In the genomic region with DNA sequence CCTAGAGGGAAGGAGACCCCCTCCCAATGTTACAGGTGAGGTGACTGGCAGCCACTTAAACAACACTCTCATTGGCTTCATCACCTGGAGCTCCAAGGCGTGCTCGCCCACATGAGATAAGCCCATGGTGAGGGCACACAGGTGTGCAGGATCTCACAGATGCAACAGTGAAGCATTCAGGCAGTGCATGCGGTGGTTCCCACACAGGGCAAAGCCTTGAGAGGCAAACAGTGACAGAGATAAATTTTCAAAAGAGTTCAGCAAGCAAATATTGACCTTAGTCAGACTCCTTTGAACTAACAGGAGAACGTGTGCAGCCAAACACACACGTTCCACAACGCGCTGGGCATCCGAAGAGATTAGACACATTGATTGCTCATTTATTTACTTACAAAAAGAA, we compare ENCODE assay signal across 30 mouse cellular contexts. TPM values are rescaled to one million over a fixed set of nuclear protein-coding genes. Genes with fewer than 3 reads are reported as not detected.
A peak's percentile ranks its signal among the peaks of the same experiment; 100 is the strongest.
DNase-seq lines count a peak whose midpoint lies in the region; ATAC-seq and TF ChIP-seq lines count a peak whose summit lies in the region.
"Had no signal": no experiment of that assay in that cellular context is flagged by ENCODE, and none has a peak within 500 bp of the region (broad histone marks: within the 10 kb centered on the region; RNA-seq: fewer than 3 reads in every experiment).

No protein-coding gene starts in this region.

- H3K27me3 ChIP-seq in liver, adult 2 months (ENCODE audit: control insufficient read depth, insufficient read depth, low read length), result no peaks in the 10 kb centered on the region; the same call in 1 of the 2 replicates
- H3K27me3 ChIP-seq in lung, embryonic 14.5 days (ENCODE audit: insufficient read depth, low read length), result no peaks in the 10 kb centered on the region
- H3K27me3 ChIP-seq in stomach, embryonic 14.5 days (ENCODE audit: control insufficient read depth, insufficient read depth, low read length), result no peaks in the 10 kb centered on the region
- H3K27me3 ChIP-seq in stomach, postnatal 0 days (ENCODE audit: control insufficient read depth, insufficient read depth, low read length), result no peaks in the 10 kb centered on the region
- peaks cover 14% of the 10 kb centered on the region; the same call in 1 of the 2 replicates for H3K27me3 ChIP-seq in heart, embryonic 10.5 days (ENCODE audit: insufficient read depth, poor library complexity, severe bottlenecking)
- no peaks in the 10 kb centered on the region for H3K27me3 ChIP-seq in neural tube, embryonic 15.5 days (replicated peaks)
- H3K27me3 ChIP-seq: hindbrain, embryonic 12.5 days; hindbrain, embryonic 15.5 days had no signal

- H3K4me2 ChIP-seq in lung, embryonic 14.5 days, result no peak overlapping the region
- no peak overlapping the region for H3K4me2 ChIP-seq in stomach, embryonic 14.5 days (replicated peaks; ENCODE audit: low read depth, low read length)
- no peak overlapping the region for H3K4me2 ChIP-seq in stomach, postnatal 0 days (replicated peaks; ENCODE audit: low read depth)
- no peak overlapping the region for H3K4me2 ChIP-seq in neural tube, embryonic 15.5 days
- H3K4me2 ChIP-seq: heart, embryonic 11.5 days; hindbrain, embryonic 12.5 days; hindbrain, embryonic 15.5 days had no signal

- peak; percentile 9 for DNase-seq in liver, adult 2 months (ENCODE audit: extremely low read depth, low read depth, low spot score)
- no peak for DNase-seq in liver
- DNase-seq in lung, embryonic 14.5 days, result no peak
- no peak for DNase-seq in lung, postnatal 4 days
- peak; percentile 30 for DNase-seq in stomach, postnatal 0 days (ENCODE audit: low spot score)
- no peak for DNase-seq in heart, embryonic 10.5 days (ENCODE audit: low spot score)
- DNase-seq: adrenal gland, adult 2 months; adrenal gland, postnatal 14 days; cerebellum, adult 11 months; cerebellum, adult 2 months; cerebellum, adult 9-11 months; cerebellum, postnatal 25 days; forebrain, postnatal 0 days; gastrocnemius, adult 2 months; gastrocnemius, postnatal 14 days; heart, adult 18-20 months had no signal

- no peak for TF ChIP-seq EP300 in stomach, postnatal 0 days (optimal IDR thresholded peaks at IDR 0.05)

- H3K4me1 ChIP-seq in liver, adult 2 months (ENCODE audit: control insufficient read depth, insufficient read depth, low read length), result no peaks in the 10 kb centered on the region; the same call in 1 of the 2 replicates
- no peaks in the 10 kb centered on the region for H3K4me1 ChIP-seq in lung, embryonic 14.5 days (ENCODE audit: insufficient read depth)
- no peaks in the 10 kb centered on the region for H3K4me1 ChIP-seq in stomach, embryonic 14.5 days (ENCODE audit: control insufficient read depth, insufficient read depth, low read length)
- no peaks in the 10 kb centered on the region for H3K4me1 ChIP-seq in stomach, postnatal 0 days (replicated peaks; ENCODE audit: control insufficient read depth, insufficient read depth)
- peaks cover 6% of the 10 kb centered on the region for H3K4me1 ChIP-seq in heart, embryonic 10.5 days
- H3K4me1 ChIP-seq in neural tube, embryonic 15.5 days, result 0 out of 2 replicates have a peak, but pooled peaks cover 4% of the 10 kb centered on the region
- H3K4me1 ChIP-seq: hindbrain, embryonic 12.5 days had no signal

- no peaks in the 10 kb centered on the region for H3K36me3 ChIP-seq in liver, adult 2 months (ENCODE audit: control insufficient read depth, insufficient read depth, low read length)
- H3K36me3 ChIP-seq in lung, embryonic 14.5 days (ENCODE audit: insufficient read depth), result no peaks in the 10 kb centered on the region
- H3K36me3 ChIP-seq in stomach, embryonic 14.5 days (ENCODE audit: control insufficient read depth, insufficient read depth, low read length), result no peaks in the 10 kb centered on the region
- no peaks in the 10 kb centered on the region for H3K36me3 ChIP-seq in stomach, postnatal 0 days (ENCODE audit: control insufficient read depth, insufficient read depth, low read length)
- H3K36me3 ChIP-seq in heart, embryonic 10.5 days, result no peaks in the 10 kb centered on the region
- H3K36me3 ChIP-seq in neural tube, embryonic 15.5 days, result no peaks in the 10 kb centered on the region
- H3K36me3 ChIP-seq: hindbrain, embryonic 12.5 days; hindbrain, embryonic 15.5 days had no signal

- no peak overlapping the region for H3K4me3 ChIP-seq in liver, adult 2 months (ENCODE audit: insufficient read depth, low read depth, low read length)
- no peak overlapping the region for H3K4me3 ChIP-seq in lung, embryonic 14.5 days (ENCODE audit: low read depth, low read length)
- no peak overlapping the region for H3K4me3 ChIP-seq in stomach, embryonic 14.5 days (ENCODE audit: low read depth, low read length)
- H3K4me3 ChIP-seq in stomach, postnatal 0 days (ENCODE audit: low read depth, low read length), result no peak overlapping the region
- no peak overlapping the region for H3K4me3 ChIP-seq in heart, embryonic 10.5 days
- H3K4me3 ChIP-seq in neural tube, embryonic 15.5 days (replicated peaks), result no peak overlapping the region
- H3K4me3 ChIP-seq: gastrocnemius, adult 2 months; hindbrain, embryonic 12.5 days; hindbrain, embryonic 15.5 days had no signal

- H3K79me2 ChIP-seq in liver, adult 2 months (ENCODE audit: control insufficient read depth, insufficient read depth, low read length), result no peaks in the 10 kb centered on the region

- 18% methylated on average over 8 of the region's 8 CpGs for WGBS in liver, adult 2 months
- WGBS in lung, embryonic 14.5 days, result 43% methylated on average over 8 of the region's 8 CpGs
- 60% methylated on average over 8 of the region's 8 CpGs for whole genome bisulfite sequencing in stomach, embryonic 14.5 days
- WGBS in stomach, postnatal 0 days, result 48% methylated on average over 8 of the region's 8 CpGs
- 84% methylated on average over 8 of the region's 8 CpGs for WGBS in heart, embryonic 10.5 days
- WGBS in neural tube, embryonic 15.5 days, result 87% methylated on average over 8 of the region's 8 CpGs

- H3K27ac ChIP-seq in liver, adult 2 months (replicated peaks; ENCODE audit: insufficient read depth, low read depth, low read length), result no peak overlapping the region
- no peak overlapping the region; the same call in 1 of the 2 replicates for H3K27ac ChIP-seq in lung, embryonic 14.5 days (ENCODE audit: low read depth)
- H3K27ac ChIP-seq in stomach, embryonic 14.5 days (ENCODE audit: low read length), result no peak overlapping the region
- no peak overlapping the region for H3K27ac ChIP-seq in stomach, postnatal 0 days (replicated peaks)
- no peak overlapping the region for H3K27ac ChIP-seq in heart, embryonic 10.5 days
- H3K27ac ChIP-seq in neural tube, embryonic 15.5 days (replicated peaks), result no peak overlapping the region
- H3K27ac ChIP-seq: gastrocnemius, adult 2 months; hindbrain, embryonic 12.5 days; hindbrain, embryonic 15.5 days had no signal

- peak; percentile 55; the same call in 1 of the 2 replicates for ATAC-seq in lung, embryonic 14.5 days (ENCODE audit: insufficient read depth)
- peak; percentile 90 for ATAC-seq in stomach, embryonic 14.5 days (ENCODE audit: insufficient number of reproducible peaks, insufficient read depth, low FRiP score, low read depth)
- peak; percentile 70; the same call in 1 of the 2 replicates for ATAC-seq in stomach, postnatal 0 days (ENCODE audit: low FRiP score, low TSS enrichment)
- no peak for ATAC-seq in neural tube, embryonic 15.5 days (ENCODE audit: low FRiP score)
- ATAC-seq: CD4-positive, CD25-positive, alpha-beta regulatory T cell, adult 4 months; forebrain, embryonic 14.5 days; forebrain, postnatal 0 days had no signal

- H3K9me3 ChIP-seq in lung, embryonic 14.5 days (ENCODE audit: low read depth, low read length), result no peaks in the 10 kb centered on the region
- no peaks in the 10 kb centered on the region for H3K9me3 ChIP-seq in stomach, embryonic 14.5 days (ENCODE audit: control insufficient read depth, low read depth, low read length)
- H3K9me3 ChIP-seq in stomach, postnatal 0 days (ENCODE audit: control insufficient read depth, low read length), result no peaks in the 10 kb centered on the region
- no peaks in the 10 kb centered on the region for H3K9me3 ChIP-seq in heart, embryonic 10.5 days
- no peaks in the 10 kb centered on the region for H3K9me3 ChIP-seq in neural tube, embryonic 15.5 days (replicated peaks)
- H3K9me3 ChIP-seq: hindbrain, embryonic 12.5 days; hindbrain, embryonic 15.5 days had no signal

- TF ChIP-seq CTCF in liver, adult 2 months (IDR thresholded peaks at IDR 0.05; ENCODE audit: low read depth, low read length), result no peak
- no peak for TF ChIP-seq CTCF in lung, embryonic 14.5 days (IDR thresholded peaks at IDR 0.05; ENCODE audit: low read depth)
- TF ChIP-seq CTCF in stomach, postnatal 0 days (IDR thresholded peaks at IDR 0.05; ENCODE audit: low read depth), result no peak

- H3K9ac ChIP-seq in liver, adult 2 months (ENCODE audit: low read depth, low read length), result no peak overlapping the region
- no peak overlapping the region for H3K9ac ChIP-seq in lung, embryonic 14.5 days
- no peak overlapping the region for H3K9ac ChIP-seq in stomach, embryonic 14.5 days (replicated peaks; ENCODE audit: low read depth, low read length)
- H3K9ac ChIP-seq in stomach, postnatal 0 days (ENCODE audit: low read length), result no peak overlapping the region
- H3K9ac ChIP-seq in neural tube, embryonic 15.5 days (replicated peaks), result no peak overlapping the region
- H3K9ac ChIP-seq: forebrain, postnatal 0 days; hindbrain, embryonic 12.5 days; hindbrain, embryonic 15.5 days had no signal

- TF ChIP-seq POLR2A in liver, adult 2 months (IDR thresholded peaks at IDR 0.05; ENCODE audit: extremely low read depth, insufficient read depth, low read length), result no peak

RNA-seq across cellular contexts. Expression of gene Cckar, which starts 30.8 kb away (rescaled TPM):
- total RNA-seq in liver, adult 2 months (2014; rRNA removed), result 0.13 and 0.37 TPM in 2 replicates
- not detected in 2 replicates for polyA plus RNA-seq in liver, adult 2 months (2012; rRNA removed)
- 42.1 and 48.7 TPM in 2 replicates for polyA plus RNA-seq in lung, embryonic 14.5 days (2014; fragmentation: Nextera tagmentation; extraction: Ambion mirVana)
- 10.8 and 23.2 TPM in 2 replicates for polyA plus RNA-seq in stomach, embryonic 14.5 days (2014; fragmentation: Nextera tagmentation; extraction: Ambion mirVana)
- polyA plus RNA-seq in stomach, postnatal 0 days (2015; fragmentation: Nextera tagmentation; extraction: Ambion mirVana), result 19.9 and 21.7 TPM in 2 replicates
- 0.09 and 0.28 TPM in 2 replicates for polyA plus RNA-seq in heart, embryonic 10.5 days (2016; fragmentation: Nextera tagmentation; extraction: Ambion mirVana)
- 0.70 and 3.8 TPM in 2 replicates for polyA plus RNA-seq in neural tube, embryonic 15.5 days (2015; fragmentation: Nextera tagmentation; extraction: Ambion mirVana)
- total RNA-seq: common myeloid progenitor, adult 5-6 weeks; gastrocnemius, adult 2 months; gastrocnemius, postnatal 14 days; gastrocnemius, postnatal 4 days; heart, adult 18-20 months; heart, postnatal 25 days; hematopoietic stem cell, adult 5-6 weeks; MEL had no signal
- polyA plus RNA-seq: C2C12; CD4-positive, CD25-positive, alpha-beta regulatory T cell, adult 4 months; frontal cortex, adult 2 months had no signal

Comparison
In these comparisons a context has a peak if more than half of its experiments do, and no peak if none do; other contexts are left out.
1. DNase-seq: peak in liver, adult 2 months (single experiment) and stomach, postnatal 0 days (single experiment); none in liver (single experiment), lung, embryonic 14.5 days (single experiment), lung, postnatal 4 days (0 of 2) and heart, embryonic 10.5 days (single experiment).